8 mouse cellular contexts compared by ENCODE assay signal in genomic region chr10:82987394-82987793, GRCm38 (mm10). TPM values are rescaled to one million over a fixed set of nuclear protein-coding genes. Genes with fewer than 3 reads are reported as not detected.
A peak's percentile ranks its signal among the peaks of the same experiment; 100 is the strongest.
DNase-seq lines count a peak whose midpoint lies in the region; ATAC-seq lines count a peak whose summit lies in the region.

No protein-coding gene starts in this region.

- H3K4me1 ChIP-seq in neural tube, embryonic 11.5 days (ENCODE audit: control insufficient read depth, insufficient read depth, low read length), result peaks cover 17% of the 10 kb centered on the region
- peaks cover 78% of the 10 kb centered on the region for H3K4me1 ChIP-seq in liver, embryonic 13.5 days (replicated peaks)

- 0 out of 2 replicates have a peak, but pooled peaks cover 10% of the 10 kb centered on the region for H3K27me3 ChIP-seq in neural tube, embryonic 11.5 days (ENCODE audit: control insufficient read depth, insufficient read depth, low read length)
- H3K27me3 ChIP-seq in liver, embryonic 13.5 days, result peaks cover 25% of the 10 kb centered on the region

- H3K27ac ChIP-seq in neural tube, embryonic 11.5 days (ENCODE audit: low read depth, low read length), result no peak overlapping the region
- peak overlapping the region; percentile 76 for H3K27ac ChIP-seq in liver, embryonic 13.5 days

- peak; percentile 16 for DNase-seq in embryo, embryonic 10.5 days (ENCODE audit: low spot score)
- DNase-seq in embryo, embryonic 9.5 days (ENCODE audit: extremely low spot score), result no peak
- no peak for DNase-seq in neural tube, embryonic 11.5 days (ENCODE audit: low spot score)
- no peak for DNase-seq in neural tube, embryonic 10.5 days (ENCODE audit: extremely low spot score, low spot score)
- DNase-seq in liver, embryonic 13.5 days, result no peak
- no peak for DNase-seq in urinary bladder, postnatal 25 days (ENCODE audit: low spot score)
- no peak for DNase-seq in thymus, postnatal 14 days

- H3K36me3 ChIP-seq in neural tube, embryonic 11.5 days (ENCODE audit: control insufficient read depth, insufficient read depth, low read length), result no peaks in the 10 kb centered on the region
- no peaks in the 10 kb centered on the region for H3K36me3 ChIP-seq in liver, embryonic 13.5 days

- no peak for ATAC-seq in neural tube, embryonic 11.5 days (ENCODE audit: insufficient read depth, low FRiP score, low TSS enrichment)
- ATAC-seq in liver, embryonic 13.5 days (ENCODE audit: low read depth), result no peak
- no peak for ATAC-seq in CD4-positive, CD25-positive, alpha-beta regulatory T cell, adult 4 months

- WGBS in neural tube, embryonic 11.5 days, result 42% methylated on average over 4 of the region's 4 CpGs
- 48% methylated on average over 4 of the region's 4 CpGs for WGBS in liver, embryonic 13.5 days (ENCODE audit: insufficient replicate concordance)

- no peak overlapping the region; the same call in none of the 2 replicates for H3K9ac ChIP-seq in neural tube, embryonic 11.5 days (ENCODE audit: low read length)
- peak overlapping the region; percentile 94 for H3K9ac ChIP-seq in liver, embryonic 13.5 days

- H3K4me2 ChIP-seq in neural tube, embryonic 11.5 days (ENCODE audit: low read depth), result peak overlapping the region; percentile 89
- H3K4me2 ChIP-seq in liver, embryonic 13.5 days, result peak overlapping the region; percentile 92

- H3K9me3 ChIP-seq in neural tube, embryonic 11.5 days (ENCODE audit: control insufficient read depth, low read length), result no peaks in the 10 kb centered on the region
- no peaks in the 10 kb centered on the region for H3K9me3 ChIP-seq in liver, embryonic 13.5 days (replicated peaks)

- H3K4me3 ChIP-seq in neural tube, embryonic 11.5 days (ENCODE audit: low read depth, low read length), result peak overlapping the region; percentile 77
- H3K4me3 ChIP-seq in liver, embryonic 13.5 days (replicated peaks), result peak overlapping the region; percentile 90

RNA-seq across cellular contexts. Expression of gene Chst11, which starts 2.1 kb away (rescaled TPM):
- 2.5 and 3.1 TPM in 2 replicates for polyA plus RNA-seq in neural tube, embryonic 11.5 days (2014; fragmentation: Nextera tagmentation; extraction: Ambion mirVana)
- polyA plus RNA-seq in liver, embryonic 13.5 days (2015; fragmentation: Nextera tagmentation; extraction: Ambion mirVana), result 1.2 and 1.3 TPM in 2 replicates
- polyA plus RNA-seq in CD4-positive, CD25-positive, alpha-beta regulatory T cell, adult 4 months (2017; shearing (Covaris generic)), result under 1 TPM; 0.24 to 0.72 TPM
